Mouse (Mus musculus): ENCODE data around the gene Prkar2b.
"Not testable (repeated sequence)": the region's sequence is repeated elsewhere in the genome, so short reads cannot be mapped to it uniquely, and the experiment has no call there.

The Prkar2b gene

GRCm38 (mm10) chr12:32009985-32010369, 51.1 kb downstream of the Prkar2b start:
- not testable (repeated sequence) for DNase-seq (ENCODE audit: low spot score)

GRCm38 (mm10) chr12:32009267-32009984, 51.7 kb downstream of the Prkar2b start:
- DNase-seq (ENCODE audit: low spot score) = no peak

DNA sequence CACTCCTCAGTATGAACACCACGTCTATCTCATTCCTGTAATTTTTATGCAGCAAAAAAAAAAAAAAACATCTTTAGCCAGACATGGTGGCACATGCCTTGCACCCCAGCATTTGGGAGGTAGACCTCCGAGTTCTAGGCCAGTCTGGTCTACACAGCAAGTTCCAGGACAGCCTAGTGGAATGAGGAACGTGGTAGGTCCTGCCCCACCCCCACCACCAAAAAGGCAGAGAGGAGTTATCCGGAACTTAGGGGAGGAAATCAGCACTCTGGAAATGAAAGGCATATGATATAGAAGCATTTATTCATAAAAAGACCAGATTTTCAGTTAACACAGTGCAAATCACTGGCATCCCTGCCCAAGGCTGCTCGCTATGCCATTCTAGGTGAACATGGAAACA, 52.4 kb downstream of the Prkar2b start:
- DNase-seq (ENCODE audit: low spot score) = no peak

- DNase-seq (ENCODE audit: low spot score) = no peak
Observed at GRCm38 (mm10) chr12:32007646-32008045, 53.5 kb downstream of the Prkar2b start.

DNA sequence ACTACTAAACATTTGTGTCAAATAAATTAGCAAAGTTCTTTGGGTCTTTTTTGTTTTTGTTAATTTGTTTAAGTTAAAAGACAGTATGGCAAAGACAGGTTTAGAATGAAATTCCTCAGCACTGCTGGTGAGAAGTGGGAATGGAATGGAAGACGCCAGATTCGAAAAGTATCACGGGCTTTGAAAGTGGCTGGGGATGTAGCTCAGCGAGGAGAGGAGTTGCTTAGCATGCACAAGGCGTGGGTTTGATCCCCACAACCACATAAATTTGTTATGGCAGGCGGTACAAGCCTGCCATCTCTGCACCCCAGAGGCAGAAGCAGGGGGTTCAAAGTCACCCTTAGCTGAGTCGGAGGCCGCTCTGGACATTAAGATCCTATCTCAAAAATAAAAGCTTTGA, 54.1 kb downstream of the Prkar2b start:
- no peak for DNase-seq (ENCODE audit: low spot score)

- no peak for DNase-seq (ENCODE audit: low spot score)
Observed at GRCm38 (mm10) chr12:32006391-32006929, 54.6 kb downstream of the Prkar2b start.

DNA sequence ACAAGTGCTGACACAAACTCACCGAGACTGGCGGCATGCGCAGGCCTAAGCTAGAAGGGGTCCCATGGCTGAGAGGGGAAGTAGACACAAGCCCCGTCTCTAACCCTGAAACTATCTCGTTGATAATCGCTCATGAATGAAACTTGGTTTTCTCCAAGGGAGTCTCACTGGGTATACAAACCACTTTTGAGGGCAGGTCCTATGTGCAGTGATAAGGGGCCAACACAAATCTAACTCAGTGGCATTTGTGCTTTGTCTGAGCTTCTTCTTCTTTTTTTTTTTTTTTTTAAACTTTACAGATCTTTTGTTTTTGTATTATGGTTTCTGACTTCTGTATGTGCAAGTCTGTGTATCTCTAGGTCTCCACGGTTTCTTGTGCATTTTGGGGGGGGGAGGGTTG, 60.6 kb downstream of the Prkar2b start:
- no peak for DNase-seq (ENCODE audit: low spot score)

DNA sequence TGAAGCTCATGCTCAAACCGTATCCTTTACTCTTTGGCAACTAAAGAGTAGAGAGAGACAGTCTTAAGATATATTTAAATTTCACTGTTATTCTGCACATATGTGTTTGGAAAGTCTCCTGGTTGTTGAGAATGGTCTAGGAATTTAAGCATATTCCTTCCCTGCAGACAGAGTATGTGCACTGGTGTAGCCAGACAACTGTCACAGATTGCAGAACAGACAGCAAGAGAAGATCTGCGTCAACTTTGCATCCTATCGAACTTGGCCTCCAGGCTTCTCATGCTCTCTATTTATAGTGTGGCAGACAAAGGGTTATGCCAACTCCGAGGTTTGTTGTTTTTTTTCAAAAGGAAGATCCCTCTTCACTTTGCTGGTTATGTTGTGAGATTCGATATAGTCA, 62.4 kb downstream of the Prkar2b start:
- DNase-seq (ENCODE audit: low spot score) = no peak

DNA sequence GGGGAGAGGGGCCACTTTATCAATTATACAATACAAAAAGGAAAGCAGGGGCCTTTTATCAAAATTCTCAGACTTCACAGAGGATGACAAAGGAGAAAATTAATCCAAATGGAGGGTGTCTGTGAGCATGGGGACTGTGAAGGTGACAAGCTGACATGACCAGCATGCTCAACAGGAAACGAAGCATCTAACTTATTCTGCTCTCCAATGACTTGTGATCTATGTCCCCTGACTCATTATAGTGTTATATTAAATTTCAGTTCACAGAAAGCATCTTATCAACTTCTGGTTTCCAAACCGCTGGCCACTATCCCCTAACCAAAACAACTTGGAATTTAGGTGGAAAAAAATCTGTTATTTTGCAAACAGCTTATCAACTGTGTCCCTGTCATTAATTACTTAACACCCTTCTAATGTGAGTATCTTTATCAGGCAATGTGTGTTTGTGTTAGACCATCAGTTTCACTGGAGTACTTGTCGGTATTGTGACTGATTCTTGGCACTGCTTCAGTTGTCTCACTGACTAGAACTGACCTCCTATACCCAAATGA, 63.7 kb downstream of the Prkar2b start:
- DNase-seq (ENCODE audit: low spot score) = no peak

DNA sequence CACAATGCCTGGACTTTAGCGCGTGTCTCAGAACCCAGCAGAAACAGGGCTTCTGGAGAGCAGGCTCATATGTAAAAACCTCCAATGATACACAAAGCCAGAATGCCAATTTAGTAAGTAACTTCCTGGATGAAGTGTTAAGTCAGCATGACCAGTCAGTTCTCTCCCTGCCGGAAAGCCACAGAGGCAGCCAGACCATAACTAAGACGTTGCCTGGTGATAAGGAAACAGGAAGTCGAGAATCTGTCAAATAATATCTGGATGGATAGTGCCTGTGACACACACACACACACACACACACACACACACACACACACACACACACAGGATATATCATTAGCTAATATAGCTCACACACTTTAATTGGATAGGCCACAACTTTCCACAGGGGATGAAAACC, 64.2 kb downstream of the Prkar2b start:
- DNase-seq (ENCODE audit: low spot score) = no peak

GRCm38 (mm10) chr12:31990575-31990974, 70.5 kb downstream of the Prkar2b start:
- no peak for DNase-seq (ENCODE audit: low spot score)

GRCm38 (mm10) chr12:31989726-31990125, 71.4 kb downstream of the Prkar2b start:
- DNase-seq (ENCODE audit: low spot score) = no peak

DNA sequence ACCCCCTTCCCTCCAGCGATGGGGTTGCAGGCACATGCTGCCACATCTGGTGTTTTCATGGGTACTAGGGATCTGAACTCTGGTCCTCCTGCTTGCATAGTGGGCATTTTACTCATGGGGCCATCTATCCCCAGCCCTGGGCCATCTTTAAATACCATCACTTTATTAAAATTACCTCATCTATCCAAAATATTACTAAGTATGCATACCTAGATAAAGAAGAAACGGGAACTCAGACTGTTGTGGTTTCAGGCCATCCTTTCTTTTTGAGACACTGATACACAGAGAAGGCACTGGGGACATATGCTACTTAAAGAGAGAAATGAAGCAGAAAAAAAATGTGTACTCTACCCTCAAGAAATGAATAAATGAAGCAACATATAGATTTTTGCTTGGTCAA, 74.6 kb downstream of the Prkar2b start:
- DNase-seq (ENCODE audit: low spot score) = no peak

GRCm38 (mm10) chr12:31985738-31986137, 75.4 kb downstream of the Prkar2b start:
- DNase-seq (ENCODE audit: low spot score) = no peak

DNA sequence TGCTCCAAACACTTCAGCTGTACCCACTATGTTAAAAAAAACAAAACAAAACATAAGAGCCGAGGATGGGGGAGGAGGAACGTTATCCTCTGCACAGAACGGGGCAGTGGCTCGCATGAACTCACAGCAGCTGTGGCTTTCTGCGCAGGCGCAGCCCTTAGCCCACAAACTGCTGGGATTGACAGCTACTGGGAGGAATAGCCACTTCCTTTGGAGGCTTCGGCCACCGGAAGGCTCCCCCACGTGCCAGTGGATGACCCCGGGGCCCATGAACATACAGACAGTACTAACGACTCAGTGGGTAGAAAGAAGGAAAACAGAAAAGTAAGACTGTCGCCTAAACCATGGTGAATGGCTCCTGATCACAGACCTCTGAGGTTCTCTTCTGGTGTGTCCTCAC, 76.4 kb downstream of the Prkar2b start:
- peak; percentile 22 for DNase-seq (ENCODE audit: low spot score)

GRCm38 (mm10) chr12:31984206-31984605, 76.9 kb downstream of the Prkar2b start:
- DNase-seq (ENCODE audit: low spot score) = no peak

DNA sequence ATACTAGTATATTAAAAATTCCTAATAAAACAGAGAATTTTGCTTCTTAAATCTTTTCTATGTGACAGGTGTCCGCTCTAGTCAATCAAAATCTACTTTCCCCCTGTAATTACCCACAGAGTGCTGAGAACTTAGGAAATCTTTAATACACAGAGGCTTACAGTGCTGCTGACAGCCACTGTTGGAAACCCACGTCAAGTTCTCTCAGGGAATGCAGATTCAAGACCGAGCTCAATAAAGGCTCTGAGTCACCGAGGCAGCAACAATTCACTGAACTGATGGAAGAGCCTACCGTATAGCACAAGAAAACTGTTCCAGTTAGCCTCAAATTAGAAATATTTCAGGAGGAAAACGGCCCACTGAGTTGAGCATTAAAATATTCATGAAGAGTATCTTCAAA, 77.3 kb downstream of the Prkar2b start:
- no peak for DNase-seq (ENCODE audit: low spot score)

GRCm38 (mm10) chr12:31983238-31983637, 77.9 kb downstream of the Prkar2b start:
- DNase-seq (ENCODE audit: low spot score) = no peak

DNA sequence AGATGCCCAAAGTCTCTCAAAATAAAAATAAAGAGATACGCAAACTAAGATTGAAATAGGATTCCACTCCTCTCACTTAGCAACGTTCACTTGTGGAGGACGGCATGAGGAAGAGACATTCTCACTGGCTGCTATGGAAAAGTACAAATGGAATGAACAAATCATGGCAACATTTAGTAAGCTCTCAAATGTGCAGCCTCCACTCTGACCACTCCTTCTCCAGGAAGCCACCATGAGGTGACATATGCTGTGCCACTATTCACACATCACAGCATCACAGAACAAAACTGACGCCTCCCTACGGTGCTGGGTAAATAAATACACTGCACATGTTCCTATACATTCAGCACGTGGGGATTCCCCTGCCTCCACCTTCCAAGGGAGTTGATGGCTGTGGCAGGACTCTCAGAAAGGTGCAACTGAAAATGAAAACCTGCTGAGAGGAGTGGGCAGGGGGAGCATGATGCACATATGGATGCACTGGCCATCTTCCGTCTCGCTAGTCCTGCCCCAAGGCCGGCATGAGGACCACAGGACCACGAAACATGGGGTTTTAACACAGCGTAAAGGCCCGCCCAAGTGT, 83.4 kb downstream of the Prkar2b start:
- no peak for DNase-seq (ENCODE audit: low spot score)

DNA sequence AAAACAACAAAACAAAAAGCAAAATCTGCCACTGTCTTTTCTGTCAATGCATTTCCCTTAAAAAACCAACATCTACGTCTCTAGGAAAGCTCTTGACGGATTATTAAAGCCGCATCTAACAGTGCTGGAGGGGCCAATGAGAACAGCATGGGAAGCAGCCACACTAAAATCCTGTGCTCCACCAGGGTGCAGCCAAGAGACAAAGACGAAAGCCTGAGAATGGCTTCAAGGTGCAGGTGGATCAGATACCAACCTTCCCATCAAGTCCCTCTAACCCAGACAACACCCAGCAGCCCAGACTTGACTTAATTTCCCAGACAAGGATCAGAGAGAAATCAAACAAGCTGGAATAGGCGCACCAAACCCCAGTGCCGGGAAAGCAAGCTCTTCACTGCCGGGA, 84.6 kb downstream of the Prkar2b start:
- DNase-seq (ENCODE audit: low spot score) = no peak

DNA sequence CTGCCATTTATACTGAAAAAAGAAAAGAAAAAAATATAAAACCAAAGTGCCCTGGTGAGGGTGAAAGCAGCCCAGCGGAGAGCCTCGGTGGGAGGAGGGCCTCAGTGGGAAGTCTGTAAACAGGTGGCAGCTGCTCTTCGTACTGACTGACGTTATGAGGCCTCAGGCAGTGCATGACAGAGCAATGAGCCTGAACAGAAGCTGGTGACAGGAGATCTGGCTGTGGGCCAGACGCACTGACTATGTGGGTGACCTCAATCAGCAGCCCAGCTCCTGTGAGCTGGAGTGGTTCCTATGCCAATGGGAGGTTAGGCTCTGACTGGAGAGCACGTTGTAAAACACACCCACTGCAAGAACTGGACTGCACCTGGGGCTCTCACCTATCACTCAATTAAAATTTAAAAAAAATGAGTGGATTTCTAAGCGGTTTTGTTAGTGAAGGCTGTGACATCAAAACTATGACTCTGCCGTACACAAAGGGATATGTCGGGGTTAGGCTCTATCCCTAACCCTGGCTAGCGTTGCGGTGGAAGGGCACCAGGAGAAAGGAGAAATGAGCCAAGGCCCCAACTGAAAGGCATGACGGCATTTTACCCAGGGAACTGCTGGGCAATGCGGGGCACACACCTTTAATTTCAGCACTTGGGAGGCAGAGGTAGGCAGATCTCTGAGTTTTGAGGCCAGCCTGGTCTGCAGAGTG, 87.5 kb downstream of the Prkar2b start:
- DNase-seq (ENCODE audit: low spot score) = peak; percentile 29

GRCm38 (mm10) chr12:31971547-31971946, 89.5 kb downstream of the Prkar2b start:
- no peak for DNase-seq (ENCODE audit: low spot score)

DNA sequence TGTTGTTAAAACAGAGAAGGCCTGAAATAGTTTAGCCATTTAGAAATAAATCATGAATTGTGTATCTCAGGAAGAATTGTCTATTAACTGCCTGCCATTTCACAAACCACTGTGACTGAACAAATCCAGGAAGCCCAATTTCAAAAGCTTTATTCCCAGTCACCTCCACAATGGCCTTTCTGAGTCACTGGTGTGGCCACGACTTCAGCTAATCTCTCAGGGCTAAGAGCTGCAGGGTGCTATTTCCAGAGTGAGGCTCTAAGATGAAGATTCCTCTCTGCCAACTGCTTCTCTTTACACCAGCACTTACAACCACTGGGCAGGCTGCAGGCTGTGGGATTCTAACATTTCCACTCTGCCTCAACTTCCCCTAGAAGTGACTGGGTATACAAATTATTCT, 92.0 kb downstream of the Prkar2b start:
- no peak for DNase-seq (ENCODE audit: low spot score)
